Comparison of ENCODE assay signal across 15 mouse cellular contexts in the genomic region with DNA sequence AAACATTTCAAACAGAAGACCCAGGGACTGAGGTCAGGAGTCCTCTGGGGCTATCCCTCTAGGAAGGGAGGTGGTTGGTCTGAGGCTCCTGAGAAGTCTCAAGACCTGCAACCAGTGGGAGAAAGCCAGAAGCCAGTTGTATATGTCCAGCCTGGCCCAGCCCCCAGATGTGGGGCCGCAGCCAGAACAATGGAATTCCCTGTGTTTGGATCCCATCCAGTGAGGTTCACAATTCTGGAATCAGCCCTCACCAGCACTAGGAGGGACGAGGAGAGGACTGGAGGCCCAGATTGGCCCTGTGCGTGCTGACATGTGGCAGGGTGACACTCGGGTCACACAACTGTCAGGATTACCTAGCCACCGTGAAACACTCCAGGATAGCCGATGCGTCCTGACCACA. TPM values are rescaled to one million over a fixed set of nuclear protein-coding genes. Genes with fewer than 3 reads are reported as not detected.
DNase-seq lines count a peak whose midpoint lies in the region; ATAC-seq and TF ChIP-seq lines count a peak whose summit lies in the region.
"Had no signal": no experiment of that assay in that cellular context is flagged by ENCODE, and none has a peak within 500 bp of the region (broad histone marks: within the 10 kb centered on the region; RNA-seq: fewer than 3 reads in every experiment).

No protein-coding gene starts in this region.

- H3K27ac ChIP-seq in embryonic facial prominence, embryonic 13.5 days, result no peak overlapping the region
- H3K27ac ChIP-seq in embryonic facial prominence, embryonic 10.5 days (replicated peaks), result no peak overlapping the region
- H3K27ac ChIP-seq in kidney, adult 2 months (ENCODE audit: insufficient read depth, low read depth, low read length), result no peak overlapping the region
- no peak overlapping the region for H3K27ac ChIP-seq in embryonic facial prominence, embryonic 14.5 days (replicated peaks; ENCODE audit: low read depth, low read length)
- H3K27ac ChIP-seq in lung, postnatal 0 days (ENCODE audit: low read length), result no peak overlapping the region
- H3K27ac ChIP-seq: hindbrain, embryonic 14.5 days; midbrain, embryonic 12.5 days had no signal

- no peak for TF ChIP-seq POLR2A in kidney, adult 2 months (IDR thresholded peaks at IDR 0.05; ENCODE audit: low read depth, low read length)

- no peak for ATAC-seq in embryonic facial prominence, embryonic 13.5 days (ENCODE audit: insufficient number of reproducible peaks, insufficient read depth, low FRiP score, low TSS enrichment, low read depth)
- ATAC-seq in embryonic facial prominence, embryonic 14.5 days (ENCODE audit: low read depth), result no peak
- ATAC-seq in lung, postnatal 0 days, result no peak

- TF ChIP-seq EP300 in lung, postnatal 0 days (IDR thresholded peaks at IDR 0.05), result no peak

- H3K9ac ChIP-seq in embryonic facial prominence, embryonic 13.5 days, result peak overlapping the region; percentile 40; the same call in 1 of the 2 replicates
- H3K9ac ChIP-seq in embryonic facial prominence, embryonic 14.5 days (ENCODE audit: low read depth, low read length), result no peak overlapping the region
- H3K9ac ChIP-seq in lung, postnatal 0 days (replicated peaks; ENCODE audit: low read depth), result no peak overlapping the region
- H3K9ac ChIP-seq: hindbrain, embryonic 14.5 days; midbrain, embryonic 12.5 days had no signal

- TF ChIP-seq CTCF in kidney, adult 2 months (conservative IDR thresholded peaks at IDR 0.05; ENCODE audit: insufficient read depth, insufficient read length, low read depth, low read length), result no peak
- TF ChIP-seq CTCF in lung, postnatal 0 days (IDR thresholded peaks at IDR 0.05), result no peak

- 66% methylated on average over 7 of the region's 7 CpGs for WGBS in embryonic facial prominence, embryonic 13.5 days
- WGBS in embryonic facial prominence, embryonic 10.5 days, result 78% methylated on average over 7 of the region's 7 CpGs
- WGBS in kidney, adult 2 months, result 56% methylated on average over 7 of the region's 7 CpGs
- WGBS in embryonic facial prominence, embryonic 14.5 days, result 58% methylated on average over 7 of the region's 7 CpGs
- WGBS in lung, postnatal 0 days, result 41% methylated on average over 7 of the region's 7 CpGs

- no peak overlapping the region for H3K4me2 ChIP-seq in embryonic facial prominence, embryonic 13.5 days
- H3K4me2 ChIP-seq in embryonic facial prominence, embryonic 14.5 days (ENCODE audit: low read depth, low read length), result no peak overlapping the region
- H3K4me2 ChIP-seq in lung, postnatal 0 days (replicated peaks; ENCODE audit: low read depth, low read length), result no peak overlapping the region
- H3K4me2 ChIP-seq: hindbrain, embryonic 14.5 days; midbrain, embryonic 12.5 days had no signal

- H3K36me3 ChIP-seq in embryonic facial prominence, embryonic 13.5 days, result no peaks in the 10 kb centered on the region
- no peaks in the 10 kb centered on the region for H3K36me3 ChIP-seq in embryonic facial prominence, embryonic 10.5 days (replicated peaks)
- H3K36me3 ChIP-seq in kidney, adult 2 months (ENCODE audit: control insufficient read depth, insufficient read depth, low read length), result no peaks in the 10 kb centered on the region
- H3K36me3 ChIP-seq in embryonic facial prominence, embryonic 14.5 days (ENCODE audit: control insufficient read depth, insufficient read depth, low read length), result no peaks in the 10 kb centered on the region
- H3K36me3 ChIP-seq in lung, postnatal 0 days (ENCODE audit: insufficient read depth, low read length), result no peaks in the 10 kb centered on the region
- H3K36me3 ChIP-seq: midbrain, embryonic 12.5 days had no signal

- DNase-seq in embryonic facial prominence, embryonic 10.5 days (ENCODE audit: low spot score), result no peak
- DNase-seq in kidney, adult 2 months, result peak; percentile 38
- no peak for DNase-seq in kidney, adult 8-10 months
- peak; percentile 64 for DNase-seq in embryonic facial prominence, embryonic 14.5 days (ENCODE audit: low spot score)
- DNase-seq in lung, postnatal 0 days (ENCODE audit: low spot score), result peak; percentile 67
- DNase-seq in layer of hippocampus, adult 9-10 months (ENCODE audit: low spot score), result no peak
- no peak for DNase-seq in adrenal gland, adult 8-10 months
- DNase-seq: cerebellum, postnatal 36 days; gastrocnemius, postnatal 36 days; layer of hippocampus, postnatal 36 days; thymus, adult 18-20 months had no signal

- no peak overlapping the region for H3K4me3 ChIP-seq in embryonic facial prominence, embryonic 13.5 days
- no peak overlapping the region for H3K4me3 ChIP-seq in embryonic facial prominence, embryonic 10.5 days
- H3K4me3 ChIP-seq in kidney, adult 2 months (ENCODE audit: insufficient read depth, low read depth, low read length), result no peak overlapping the region
- no peak overlapping the region for H3K4me3 ChIP-seq in embryonic facial prominence, embryonic 14.5 days (ENCODE audit: low read depth, low read length)
- no peak overlapping the region for H3K4me3 ChIP-seq in lung, postnatal 0 days (ENCODE audit: low read depth, low read length)
- H3K4me3 ChIP-seq: midbrain, embryonic 12.5 days; myocyte had no signal

- no peaks in the 10 kb centered on the region for H3K9me3 ChIP-seq in embryonic facial prominence, embryonic 13.5 days
- H3K9me3 ChIP-seq in embryonic facial prominence, embryonic 10.5 days, result no peaks in the 10 kb centered on the region
- H3K9me3 ChIP-seq in embryonic facial prominence, embryonic 14.5 days (ENCODE audit: control insufficient read depth, low read length), result no peaks in the 10 kb centered on the region
- H3K9me3 ChIP-seq in lung, postnatal 0 days (ENCODE audit: low read length), result no peaks in the 10 kb centered on the region
- H3K9me3 ChIP-seq: midbrain, embryonic 12.5 days had no signal

- H3K4me1 ChIP-seq in embryonic facial prominence, embryonic 13.5 days, result peaks cover 20% of the 10 kb centered on the region
- peaks cover 24% of the 10 kb centered on the region for H3K4me1 ChIP-seq in embryonic facial prominence, embryonic 10.5 days
- peaks cover 7% of the 10 kb centered on the region for H3K4me1 ChIP-seq in kidney, adult 2 months (ENCODE audit: control insufficient read depth, insufficient read depth, low read length)
- H3K4me1 ChIP-seq in embryonic facial prominence, embryonic 14.5 days (ENCODE audit: control insufficient read depth, insufficient read depth, low read length), result peaks cover 4% of the 10 kb centered on the region; the same call in 1 of the 2 replicates
- H3K4me1 ChIP-seq in lung, postnatal 0 days (ENCODE audit: insufficient read depth, low read depth, low read length), result peaks cover 9% of the 10 kb centered on the region

- no peaks in the 10 kb centered on the region for H3K27me3 ChIP-seq in embryonic facial prominence, embryonic 13.5 days
- H3K27me3 ChIP-seq in embryonic facial prominence, embryonic 10.5 days (replicated peaks; ENCODE audit: low read depth, poor library complexity, severe bottlenecking), result no peaks in the 10 kb centered on the region
- H3K27me3 ChIP-seq in kidney, adult 2 months (replicated peaks; ENCODE audit: control insufficient read depth, insufficient read depth, low read length), result no peaks in the 10 kb centered on the region
- H3K27me3 ChIP-seq in embryonic facial prominence, embryonic 14.5 days (replicated peaks; ENCODE audit: control insufficient read depth, insufficient read depth, low read length), result no peaks in the 10 kb centered on the region
- H3K27me3 ChIP-seq in lung, postnatal 0 days (replicated peaks; ENCODE audit: insufficient read depth, low read length), result no peaks in the 10 kb centered on the region

RNA-seq across cellular contexts. Expression of gene Ttyh3, which starts 3.8 kb away (rescaled TPM):
- polyA plus RNA-seq in embryonic facial prominence, embryonic 13.5 days (2015; fragmentation: Nextera tagmentation; extraction: Ambion mirVana), result 45.0 and 47.6 TPM in 2 replicates
- 33.4 and 35.5 TPM in 2 replicates for polyA plus RNA-seq in embryonic facial prominence, embryonic 10.5 days (2016; fragmentation: Nextera tagmentation; extraction: Ambion mirVana)
- polyA plus RNA-seq in kidney, adult 2 months (2012; rRNA removed), result 33.5 and 35.6 TPM in 2 replicates
- polyA plus RNA-seq in embryonic facial prominence, embryonic 14.5 days (2014; fragmentation: Nextera tagmentation; extraction: Ambion mirVana), result 47.5 and 50.5 TPM in 2 replicates
- polyA plus RNA-seq in lung, postnatal 0 days (2015; fragmentation: Nextera tagmentation; extraction: Ambion mirVana), result 18.2 and 19.8 TPM in 2 replicates
- 100 to 1,000 TPM in 1 of 4 experiments, 10 to 100 TPM in 3; 49.8 to 100 (median 77.4) TPM for total RNA-seq in adrenal gland, adult 8-10 months (2022)

RNA-seq across cellular contexts. Expression of gene Lfng, which starts 45.5 kb away (rescaled TPM):
- polyA plus RNA-seq in embryonic facial prominence, embryonic 13.5 days (2015; fragmentation: Nextera tagmentation; extraction: Ambion mirVana), result 20.6 and 21.8 TPM in 2 replicates
- 11.7 and 14.9 TPM in 2 replicates for polyA plus RNA-seq in embryonic facial prominence, embryonic 10.5 days (2016; fragmentation: Nextera tagmentation; extraction: Ambion mirVana)
- 37.8 and 43.3 TPM in 2 replicates for polyA plus RNA-seq in kidney, adult 2 months (2012; rRNA removed)
- polyA plus RNA-seq in embryonic facial prominence, embryonic 14.5 days (2014; fragmentation: Nextera tagmentation; extraction: Ambion mirVana), result 24.6 and 27.9 TPM in 2 replicates
- 23.1 and 25.5 TPM in 2 replicates for polyA plus RNA-seq in lung, postnatal 0 days (2015; fragmentation: Nextera tagmentation; extraction: Ambion mirVana)
- 10 to 100 TPM; 11.6 to 18.9 (median 17.2) TPM for total RNA-seq in adrenal gland, adult 8-10 months (2022)

RNA-seq across cellular contexts. Expression of gene Iqce, which starts 49.6 kb away (rescaled TPM):
- 25.3 and 27.9 TPM in 2 replicates for polyA plus RNA-seq in embryonic facial prominence, embryonic 13.5 days (2015; fragmentation: Nextera tagmentation; extraction: Ambion mirVana)
- 27.4 and 28.2 TPM in 2 replicates for polyA plus RNA-seq in embryonic facial prominence, embryonic 10.5 days (2016; fragmentation: Nextera tagmentation; extraction: Ambion mirVana)
- polyA plus RNA-seq in kidney, adult 2 months (2012; rRNA removed), result 23.1 and 27.2 TPM in 2 replicates
- polyA plus RNA-seq in embryonic facial prominence, embryonic 14.5 days (2014; fragmentation: Nextera tagmentation; extraction: Ambion mirVana), result 17.2 and 25.1 TPM in 2 replicates
- polyA plus RNA-seq in lung, postnatal 0 days (2015; fragmentation: Nextera tagmentation; extraction: Ambion mirVana), result 10.3 and 11.0 TPM in 2 replicates
- 10 to 100 TPM; 21.0 to 45.5 (median 36.7) TPM for total RNA-seq in adrenal gland, adult 8-10 months (2022)

RNA-seq across cellular contexts. Expression of gene Brat1, which starts 52.2 kb away (rescaled TPM):
- polyA plus RNA-seq in embryonic facial prominence, embryonic 13.5 days (2015; fragmentation: Nextera tagmentation; extraction: Ambion mirVana), result 21.7 and 22.0 TPM in 2 replicates
- polyA plus RNA-seq in embryonic facial prominence, embryonic 10.5 days (2016; fragmentation: Nextera tagmentation; extraction: Ambion mirVana), result 22.8 and 24.9 TPM in 2 replicates
- 16.3 and 20.4 TPM in 2 replicates for polyA plus RNA-seq in kidney, adult 2 months (2012; rRNA removed)
- polyA plus RNA-seq in embryonic facial prominence, embryonic 14.5 days (2014; fragmentation: Nextera tagmentation; extraction: Ambion mirVana), result 17.8 and 21.7 TPM in 2 replicates
- 15.2 and 16.1 TPM in 2 replicates for polyA plus RNA-seq in lung, postnatal 0 days (2015; fragmentation: Nextera tagmentation; extraction: Ambion mirVana)
- total RNA-seq in adrenal gland, adult 8-10 months (2022), result 10 to 100 TPM; 22.0 to 24.8 (median 22.9) TPM

Comparison
In these comparisons a context has a peak if more than half of its experiments do, and no peak if none do; other contexts are left out.
1. DNase-seq: peak in kidney, adult 2 months (single experiment), embryonic facial prominence, embryonic 14.5 days (single experiment) and lung, postnatal 0 days (single experiment); none in embryonic facial prominence, embryonic 10.5 days (single experiment), kidney, adult 8-10 months (0 of 2), layer of hippocampus, adult 9-10 months (single experiment) and adrenal gland, adult 8-10 months (single experiment).